Mouse (Mus musculus): ENCODE measurements around the gene Wdr70. TPM values are rescaled to one million over a fixed set of nuclear protein-coding genes. Genes with fewer than 3 reads are reported as not detected.
A peak's percentile ranks its signal among the peaks of the same experiment; 100 is the strongest.

The Wdr70 gene
- total RNA-seq, 2 experiments from 2014 or later: 24.6 to 26.3 TPM

DNA sequence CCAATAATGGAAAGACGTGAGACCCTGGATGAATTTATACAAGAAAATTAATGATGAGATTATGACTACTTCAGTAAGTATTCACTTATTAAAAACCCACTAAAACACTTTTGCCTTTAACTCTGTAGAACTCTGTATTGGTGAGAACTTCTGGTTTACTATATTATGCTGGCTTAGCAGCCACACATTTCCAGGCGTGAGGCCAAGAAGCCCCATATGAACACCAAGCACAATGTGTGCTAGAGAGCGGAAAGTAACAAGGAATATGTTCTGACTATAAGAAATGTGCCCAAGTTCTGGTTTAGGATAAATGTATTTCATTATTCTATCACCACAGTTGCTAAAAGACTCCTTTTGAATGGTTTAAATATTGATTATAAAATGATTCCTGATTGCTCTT is 68.4 kb downstream of the Wdr70 start:
- no peak for DNase-seq

DNA sequence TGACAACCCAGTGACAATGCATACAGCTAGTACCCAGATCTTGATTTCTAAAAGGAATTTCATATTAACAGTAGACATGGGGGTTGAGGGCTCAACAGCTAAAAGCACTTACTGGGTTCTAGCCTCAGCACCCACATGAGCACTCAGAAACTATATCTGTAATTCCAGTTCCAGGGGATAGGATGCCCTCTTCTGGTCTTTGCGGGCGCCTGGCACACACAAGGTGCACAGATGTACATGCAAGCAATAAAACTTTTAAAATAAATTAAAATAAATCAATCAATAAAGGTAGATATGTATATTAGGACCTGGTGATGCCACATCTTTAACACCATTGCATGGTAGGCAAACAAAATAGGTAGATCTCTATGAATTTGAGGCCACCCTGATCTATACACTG is 71.5 kb downstream of the Wdr70 start:
- no peak for DNase-seq

DNA sequence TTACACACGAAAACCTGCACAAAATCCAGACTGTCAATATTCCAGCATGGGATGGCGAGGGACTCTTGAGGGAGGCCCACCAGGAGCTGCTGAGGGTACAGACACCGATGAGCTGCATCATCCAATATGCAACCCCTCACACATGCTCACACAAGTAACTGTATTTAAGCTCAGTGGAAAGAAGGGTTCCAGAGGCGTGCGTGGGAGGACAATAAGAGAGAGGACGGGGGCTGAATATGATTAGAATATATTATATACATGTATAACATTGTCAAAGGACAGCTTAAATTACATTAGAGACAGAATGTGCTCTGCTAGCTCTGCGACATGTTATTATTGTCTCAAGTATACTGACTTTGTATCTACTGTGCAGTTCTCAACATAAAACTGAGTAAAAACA is 87.6 kb downstream of the Wdr70 start:
- no peak for DNase-seq

DNA sequence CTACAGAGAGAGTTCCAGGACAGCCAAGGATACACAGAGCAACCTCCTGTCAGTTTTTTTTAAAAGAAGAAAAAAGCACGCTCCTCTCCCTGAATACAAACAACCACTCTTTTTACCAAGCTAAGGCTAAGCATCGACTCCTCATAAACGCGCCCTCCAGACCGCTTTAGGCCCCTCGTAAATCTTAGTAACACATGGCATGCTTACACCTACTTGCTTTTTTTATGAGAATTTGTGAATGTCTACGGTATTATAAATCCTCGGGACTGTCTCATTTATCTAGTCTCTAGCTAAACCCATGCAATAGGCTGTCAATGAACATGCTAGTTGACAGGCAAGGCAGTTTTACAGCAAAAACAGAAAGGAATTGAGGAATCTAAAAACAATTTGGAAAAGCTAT is 91.6 kb downstream of the Wdr70 start:
- no peak for DNase-seq

DNA sequence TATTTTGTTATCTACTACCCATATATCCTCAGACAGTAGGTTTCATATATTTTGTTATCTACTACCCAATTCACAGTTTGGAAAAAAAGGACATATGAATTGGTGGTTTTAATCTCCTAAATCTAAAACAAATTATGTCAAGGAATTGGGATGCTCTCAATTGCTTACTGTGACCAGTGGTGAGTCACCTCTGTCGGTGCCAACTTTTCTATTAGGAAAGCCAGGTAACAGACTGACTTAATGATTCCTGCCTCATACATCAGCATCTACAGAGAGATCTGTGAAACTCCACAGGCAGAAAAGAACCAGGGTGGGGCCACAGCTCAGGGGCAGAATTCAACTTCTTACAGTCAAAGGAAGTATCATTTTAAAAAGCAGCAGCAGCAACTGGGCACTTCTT is 93.0 kb downstream of the Wdr70 start:
- no peak for DNase-seq

DNA sequence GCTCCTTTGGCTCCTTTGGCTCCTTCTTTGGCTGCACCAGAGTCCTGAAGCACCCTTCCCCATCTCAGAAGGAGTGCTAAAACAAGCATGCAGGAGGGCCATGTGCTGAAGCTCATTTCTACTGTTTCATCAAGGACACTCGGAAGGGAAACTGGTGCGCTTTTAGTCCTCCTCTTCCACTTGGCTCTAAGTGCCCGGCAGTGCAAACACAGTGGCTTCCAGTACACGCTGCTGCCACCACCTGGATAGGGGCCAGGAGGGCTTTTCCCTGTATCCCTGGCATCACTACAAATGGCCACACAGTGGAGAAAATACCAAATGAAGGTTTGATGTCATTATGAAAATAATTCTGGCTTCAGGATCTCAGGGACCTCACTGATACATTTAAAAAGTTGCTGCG is 93.5 kb downstream of the Wdr70 start:
- no peak for DNase-seq

DNA sequence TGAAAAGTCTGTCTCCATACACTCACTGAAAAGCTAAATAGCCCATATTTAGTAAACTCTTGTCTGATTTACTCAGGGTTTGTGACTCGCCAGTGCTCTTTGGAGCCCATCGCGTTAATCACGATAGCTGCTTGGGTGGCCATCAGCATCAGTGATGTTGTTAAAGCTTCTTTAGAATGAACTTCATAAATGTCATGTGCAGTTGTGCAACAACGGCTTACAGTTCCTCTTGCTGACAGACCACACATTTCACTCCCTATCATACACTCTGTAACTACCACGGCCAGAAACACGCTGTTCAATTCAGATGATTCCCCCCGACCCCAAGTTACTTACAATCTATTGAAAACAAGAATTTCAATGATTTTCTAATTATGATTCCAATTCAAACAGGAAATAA is 95.2 kb downstream of the Wdr70 start:
- DNase-seq: no peak

DNA sequence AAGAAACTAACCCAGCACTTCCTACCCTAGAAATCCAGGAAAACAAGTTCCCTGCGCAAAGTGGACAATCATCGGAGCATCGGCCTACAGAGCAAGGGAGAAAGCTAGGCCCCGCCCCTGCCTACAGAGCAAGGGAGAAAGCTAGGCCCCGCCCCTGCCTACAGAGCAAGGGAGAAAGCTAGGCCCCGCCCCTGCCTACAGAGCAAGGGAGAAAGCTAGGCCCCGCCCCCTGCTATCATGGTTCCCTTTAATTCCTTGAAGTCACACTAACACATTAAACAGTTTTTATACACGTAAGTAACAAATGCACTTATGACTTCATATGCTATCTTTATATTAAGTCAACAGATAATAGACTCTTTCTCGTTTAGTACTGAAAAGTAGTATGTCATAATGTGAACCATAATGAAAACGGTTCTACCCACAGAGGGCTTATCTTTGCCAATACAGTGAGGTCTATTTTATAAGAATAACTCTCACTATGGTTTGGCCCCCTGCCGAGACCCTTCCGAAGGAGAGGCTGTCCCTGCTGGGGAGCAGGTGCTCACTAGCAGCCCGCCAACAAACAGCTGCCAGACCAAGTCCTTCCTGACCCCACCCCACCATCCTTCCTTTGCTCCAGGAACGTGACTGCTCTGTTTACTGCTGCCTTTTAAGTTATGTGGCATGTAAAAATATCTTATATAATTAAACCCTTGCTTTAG is 100.0 kb downstream of the Wdr70 start:
- DNase-seq: peak; percentile 26

DNA sequence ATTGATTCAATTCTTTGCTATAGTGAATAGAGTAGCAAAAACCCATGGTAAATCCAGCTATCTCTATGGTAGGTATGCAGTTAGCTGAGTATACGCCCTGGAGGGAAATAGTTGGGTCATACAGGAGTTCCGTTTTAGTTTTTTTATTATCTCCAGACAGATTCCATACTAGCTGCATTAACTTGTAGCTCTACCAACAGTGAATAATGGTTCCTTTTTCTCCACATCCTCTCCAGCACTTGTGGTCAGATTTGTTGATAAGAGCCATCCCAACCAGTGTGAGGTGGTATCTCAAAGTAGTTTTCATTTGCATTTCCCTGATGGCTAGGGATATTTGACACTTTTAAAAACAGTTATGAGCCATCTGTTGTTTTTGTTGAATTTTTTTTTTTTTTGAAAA is 100.9 kb downstream of the Wdr70 start:
- no peak for DNase-seq

DNA sequence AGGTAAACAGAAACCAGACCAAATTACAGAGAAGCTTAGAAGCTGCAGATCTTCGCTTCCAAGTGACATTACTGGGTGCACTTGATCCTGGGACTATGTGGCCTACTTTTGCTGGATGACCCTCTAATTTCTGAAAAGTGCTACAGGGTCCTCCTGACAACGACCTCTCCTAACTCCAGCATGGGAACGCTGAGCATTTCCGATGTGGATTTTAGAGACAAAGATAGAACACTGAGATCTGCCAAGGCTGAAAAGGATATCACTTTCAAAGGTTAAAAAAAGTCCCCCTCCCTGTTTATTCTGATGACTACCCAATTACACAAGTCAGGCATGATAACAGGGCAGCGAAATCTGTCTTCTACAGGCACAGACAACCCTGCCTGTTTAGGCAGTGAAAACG is 105.3 kb downstream of the Wdr70 start:
- DNase-seq: no peak

DNA sequence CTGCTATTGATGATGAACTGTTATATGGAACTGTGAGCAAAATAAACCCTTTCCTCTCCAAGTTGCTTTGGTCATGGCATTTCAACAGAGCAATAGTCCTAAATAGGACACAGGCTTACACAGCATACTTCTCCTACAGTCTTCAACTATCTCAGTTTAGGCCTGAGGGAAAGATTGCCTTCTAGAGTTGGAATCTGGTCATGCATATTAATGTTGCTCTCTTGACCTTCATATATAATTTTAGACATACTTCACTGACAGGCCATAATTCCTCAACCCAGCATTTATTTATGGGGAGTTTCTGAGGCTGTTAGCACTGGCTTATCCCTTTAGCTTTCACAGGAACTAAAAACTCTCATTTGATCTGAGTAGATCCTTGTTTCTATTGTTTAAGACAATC is 108.9 kb downstream of the Wdr70 start:
- no peak for DNase-seq

DNA sequence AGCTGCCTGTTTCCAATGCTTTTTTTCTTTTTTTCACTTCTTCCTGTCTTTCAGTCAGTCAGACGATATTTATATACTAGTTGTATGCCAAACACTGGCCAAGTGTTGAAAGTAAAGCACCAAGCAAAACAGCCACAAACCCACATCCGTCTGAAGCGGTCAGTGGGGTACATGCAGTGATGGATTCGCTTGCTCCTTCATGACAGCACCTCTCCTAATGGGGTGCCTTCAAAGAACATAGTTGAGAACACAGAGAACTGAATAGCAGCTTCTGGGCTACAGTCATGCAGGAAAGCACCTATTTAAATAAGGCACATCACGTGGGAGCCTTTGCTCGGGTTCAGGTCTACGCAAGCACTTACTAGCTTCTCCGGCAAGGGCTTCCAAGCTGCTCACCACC is 111.6 kb downstream of the Wdr70 start:
- no peak for DNase-seq

DNA sequence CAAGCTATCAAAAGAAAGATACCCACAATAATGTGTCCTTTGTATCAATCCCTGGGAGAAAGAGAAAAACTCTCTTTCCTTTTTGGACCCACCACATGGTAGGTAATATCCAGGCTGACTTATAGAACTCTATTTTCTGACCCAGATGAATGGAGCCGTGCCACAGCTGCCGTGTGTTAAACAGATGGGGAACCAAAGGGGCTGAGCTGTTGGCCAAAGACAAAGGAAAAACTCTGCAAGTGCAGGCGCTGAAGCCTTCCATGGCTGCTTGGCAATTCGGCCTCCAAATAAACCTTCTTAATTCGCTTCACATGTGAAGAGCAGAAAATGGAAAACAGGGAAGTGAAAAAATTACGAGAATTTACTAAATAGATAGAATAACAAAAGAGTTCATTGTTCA is 112.7 kb downstream of the Wdr70 start:
- no peak for DNase-seq

DNA sequence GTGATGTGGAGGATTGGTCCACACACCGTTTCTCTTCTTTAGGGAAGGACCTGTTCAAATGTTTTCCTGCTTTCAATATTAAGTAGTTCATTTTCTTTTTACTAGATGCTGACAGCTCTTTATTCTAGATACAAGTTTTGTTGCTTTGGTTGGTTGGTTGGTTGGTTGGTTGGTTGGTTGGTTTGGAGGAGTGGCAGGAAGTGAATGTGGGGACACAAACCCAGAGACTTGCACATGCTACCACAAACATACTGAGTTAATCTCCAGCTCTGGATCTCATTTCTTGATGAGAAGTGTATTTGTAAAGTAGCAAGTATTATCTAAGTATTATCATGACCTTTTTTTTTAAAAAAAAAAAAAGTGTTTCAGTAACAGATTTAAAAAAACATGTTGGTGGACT is 120.4 kb downstream of the Wdr70 start:
- DNase-seq: no peak

DNA sequence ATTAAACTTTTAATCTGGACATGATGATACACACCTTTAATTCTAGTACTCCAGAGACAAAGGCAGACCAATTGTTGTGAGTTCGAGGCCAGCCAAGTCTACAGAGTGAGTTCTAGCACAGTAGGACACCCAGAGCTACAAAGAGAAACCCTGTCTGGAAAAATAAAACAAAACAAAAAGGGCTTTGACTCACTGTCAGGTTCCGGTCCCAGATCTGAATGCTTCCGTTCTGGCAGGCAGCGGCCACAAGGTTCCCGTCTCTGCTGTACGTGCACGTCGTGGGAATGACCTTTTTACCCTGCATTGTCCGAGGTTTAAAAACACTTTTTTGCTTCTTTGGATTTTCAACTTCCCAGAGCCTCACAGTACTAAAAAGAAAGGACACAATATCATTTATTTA is 122.2 kb downstream of the Wdr70 start:
- DNase-seq: no peak

DNA sequence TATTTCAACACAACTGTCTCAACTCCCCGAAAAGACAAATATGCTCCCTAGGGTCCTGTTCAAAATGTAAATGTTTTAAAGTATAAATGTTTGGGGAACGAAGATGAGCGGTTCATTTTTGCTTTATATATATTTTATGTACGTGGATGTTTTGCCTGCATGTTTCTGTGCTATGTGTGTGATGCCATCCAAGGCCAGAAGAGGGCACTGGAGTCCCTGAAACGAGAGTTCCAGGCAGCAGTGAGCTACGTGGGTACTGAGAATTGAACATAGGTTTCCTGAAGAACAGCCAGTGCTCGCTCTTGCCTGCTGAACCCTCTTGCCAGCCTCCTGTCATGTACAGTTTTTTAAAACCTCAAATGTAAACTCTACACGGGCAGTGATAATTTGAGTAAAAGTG is 124.6 kb downstream of the Wdr70 start:
- no peak for DNase-seq

DNA sequence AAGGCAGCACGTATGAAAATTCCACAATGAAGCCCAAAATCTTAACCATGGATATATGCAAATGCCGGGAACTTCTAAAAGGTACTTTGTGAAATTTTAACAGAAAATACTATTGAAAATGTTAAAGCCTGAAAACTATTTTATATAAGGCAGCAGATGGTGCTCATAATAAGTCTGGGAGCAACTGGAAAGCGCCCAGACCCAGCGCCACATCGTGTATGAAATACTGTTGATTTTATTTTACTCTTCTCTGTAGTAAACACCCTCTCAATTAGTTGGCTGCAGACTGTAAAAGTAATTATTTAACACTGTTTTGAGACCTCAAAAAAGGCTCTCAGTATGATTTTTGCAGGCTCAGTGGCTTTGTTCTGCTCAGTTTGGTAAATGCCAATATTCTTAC is 126.5 kb downstream of the Wdr70 start:
- DNase-seq: no peak

DNA sequence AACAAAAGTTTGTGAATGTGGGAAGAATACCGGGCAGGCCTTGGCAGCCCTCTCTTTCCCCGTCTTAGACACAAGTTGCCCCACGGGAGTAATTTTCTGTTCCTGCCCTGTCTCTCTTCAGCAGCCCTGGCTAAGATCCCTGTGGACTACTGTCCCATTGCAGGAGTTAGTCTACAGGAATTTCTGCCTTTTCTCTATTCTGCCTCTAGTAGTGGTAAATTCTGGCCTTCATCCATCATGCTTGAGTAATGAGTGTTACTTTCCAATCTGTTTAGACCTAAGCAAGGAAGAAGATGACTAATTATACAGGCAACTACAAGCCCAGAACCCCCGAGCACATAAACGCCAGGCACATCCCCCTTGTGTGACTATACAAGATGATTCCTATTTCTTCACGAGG is 136.2 kb downstream of the Wdr70 start:
- no peak for DNase-seq

DNA sequence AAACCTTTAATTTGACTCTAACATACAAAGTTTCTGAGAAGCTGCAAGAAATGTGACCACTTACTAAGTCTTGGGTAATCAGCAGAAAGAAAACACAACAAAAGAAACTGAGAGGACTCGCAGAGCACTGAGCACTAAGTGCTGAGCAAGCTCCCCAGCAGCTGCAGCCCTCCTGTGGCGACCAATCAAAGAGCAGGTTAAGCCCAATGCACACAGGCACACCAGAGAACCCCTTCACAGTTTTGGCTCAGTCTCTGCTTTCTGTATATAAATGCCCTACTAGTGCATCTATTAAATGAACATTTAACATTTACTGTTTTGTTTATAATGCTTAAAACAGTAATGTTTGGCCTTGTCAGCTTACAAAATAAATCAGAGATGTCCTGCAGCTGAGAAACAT is 137.5 kb downstream of the Wdr70 start:
- no peak for DNase-seq

DNA sequence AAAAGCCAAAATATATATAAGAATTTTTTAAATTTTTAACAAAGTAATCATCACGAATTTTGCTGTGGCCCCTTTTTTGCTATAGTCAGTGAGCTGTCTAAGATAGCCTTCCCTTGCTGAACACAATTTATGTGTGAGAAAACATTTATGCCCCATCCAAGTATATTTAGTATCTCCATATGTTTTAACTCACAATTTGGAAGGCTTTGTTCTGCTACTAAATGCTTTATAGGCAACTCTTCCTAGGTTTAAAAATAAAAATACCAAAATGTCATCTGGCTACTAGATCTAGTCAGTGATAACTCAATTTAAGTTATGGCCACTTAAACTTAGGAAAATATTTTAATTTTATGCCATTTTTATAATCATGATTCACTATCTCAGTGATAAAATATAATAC is 142.1 kb downstream of the Wdr70 start:
- DNase-seq: no peak

DNA sequence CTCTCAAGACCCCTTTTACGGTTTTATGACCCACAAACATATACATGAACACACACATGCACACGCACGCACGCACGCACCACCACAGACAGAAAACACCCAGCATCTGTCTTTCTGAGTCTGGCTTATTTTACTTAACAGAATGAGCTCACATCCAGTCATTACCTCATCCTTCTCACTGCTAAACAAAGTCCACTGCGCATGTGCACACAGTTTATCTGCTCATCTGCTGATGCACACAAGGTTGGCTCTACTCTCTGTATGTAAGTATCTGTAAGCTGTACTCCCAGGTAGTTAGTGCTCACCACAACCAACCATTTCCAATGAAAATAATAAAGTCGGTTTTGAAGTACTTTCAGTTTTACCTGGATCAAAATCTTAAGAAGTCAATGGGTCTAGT is 148.4 kb downstream of the Wdr70 start:
- no peak for DNase-seq

DNA sequence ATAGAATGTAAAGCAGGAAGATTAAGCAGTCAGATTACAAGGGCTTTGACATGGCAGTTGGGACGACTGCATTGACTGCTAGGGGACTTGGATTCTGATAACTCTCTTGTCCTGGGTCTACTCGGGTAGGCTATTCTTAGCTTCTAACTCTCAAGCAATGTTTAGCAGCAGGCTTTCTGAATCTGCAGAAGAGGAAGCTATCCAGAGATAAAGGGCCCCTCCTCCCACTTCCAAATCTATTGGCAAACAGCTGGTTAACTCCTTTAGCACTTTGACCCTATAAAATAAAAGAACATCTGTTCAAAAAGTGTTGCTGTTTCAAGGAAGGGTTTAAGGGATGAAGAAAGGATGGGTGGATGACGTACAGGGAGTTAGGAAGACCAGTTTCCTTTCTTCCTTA is 157.3 kb downstream of the Wdr70 start:
- no peak for DNase-seq

DNA sequence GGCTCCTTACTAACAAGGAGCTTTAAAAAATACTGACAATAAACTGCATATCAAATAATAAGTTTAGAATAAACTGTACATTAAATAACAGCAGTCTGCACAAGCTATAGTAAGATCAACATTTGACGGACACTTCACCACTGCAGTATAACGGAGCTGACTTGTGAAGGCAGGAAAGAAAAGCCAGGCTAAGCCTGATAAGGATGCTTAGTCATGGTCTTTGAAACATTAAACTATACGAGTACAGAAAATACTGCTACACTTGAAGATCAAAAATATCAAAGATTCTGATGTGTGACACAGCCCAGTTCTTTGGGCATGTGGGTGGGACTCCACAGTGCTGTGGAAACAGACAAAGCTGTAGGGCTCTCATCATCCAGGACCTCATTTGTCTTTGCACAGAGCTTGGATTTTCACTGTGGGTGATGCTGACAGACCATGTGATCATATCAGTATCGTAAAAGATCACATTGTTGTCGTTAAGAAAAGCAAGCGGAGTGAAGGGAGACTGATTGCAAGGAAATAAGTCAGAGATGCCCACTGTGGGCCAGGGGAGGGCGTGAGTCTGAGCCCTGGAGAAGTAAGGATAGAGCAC is 163.3 kb downstream of the Wdr70 start:
- DNase-seq: no peak

DNA sequence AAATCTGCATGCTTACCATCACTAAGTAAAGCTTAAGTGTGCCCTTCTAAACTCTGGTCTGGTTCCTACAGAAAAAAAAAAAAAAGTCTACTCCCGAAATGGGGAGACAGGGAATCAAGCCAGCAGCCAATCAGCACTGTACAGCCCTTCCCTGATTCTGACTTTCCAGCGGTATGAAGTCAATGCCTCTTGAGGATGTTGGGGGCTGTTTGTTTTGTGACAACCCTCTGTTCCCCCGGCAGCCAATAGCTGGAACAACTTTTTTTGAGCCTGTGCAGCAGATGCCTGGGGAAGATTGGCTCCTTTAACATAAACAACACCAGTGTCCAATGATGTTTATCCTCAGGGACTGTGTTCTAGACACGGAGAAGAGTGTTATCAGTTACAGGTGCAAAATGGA is 164.4 kb downstream of the Wdr70 start:
- no peak for DNase-seq

DNA sequence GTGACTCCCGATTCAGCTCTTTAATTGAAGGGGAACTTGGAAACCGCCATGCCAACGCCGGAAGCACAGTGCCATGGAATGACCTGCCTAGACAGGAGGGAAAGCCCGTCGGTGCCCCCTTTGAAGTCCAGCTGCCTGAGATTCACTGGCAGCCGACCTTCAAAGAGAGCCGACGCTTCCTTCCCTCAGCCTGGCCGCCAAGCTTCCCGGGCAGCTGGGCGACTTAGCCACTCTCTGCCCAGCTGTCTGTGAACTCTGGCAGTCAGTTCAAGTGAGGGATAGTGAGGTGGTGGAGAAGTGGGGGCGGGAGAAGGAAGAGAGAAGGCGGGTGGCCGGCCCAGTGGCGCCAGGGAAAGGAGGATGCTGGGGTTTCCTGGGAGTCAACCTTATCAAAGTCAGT is 164.9 kb downstream of the Wdr70 start:
- peak; percentile 56 for DNase-seq

Measured in gastrocnemius, postnatal 10 days (tissue).